Mouse (Mus musculus): Measurements from ENCODE around the gene Pex1.

DNA sequence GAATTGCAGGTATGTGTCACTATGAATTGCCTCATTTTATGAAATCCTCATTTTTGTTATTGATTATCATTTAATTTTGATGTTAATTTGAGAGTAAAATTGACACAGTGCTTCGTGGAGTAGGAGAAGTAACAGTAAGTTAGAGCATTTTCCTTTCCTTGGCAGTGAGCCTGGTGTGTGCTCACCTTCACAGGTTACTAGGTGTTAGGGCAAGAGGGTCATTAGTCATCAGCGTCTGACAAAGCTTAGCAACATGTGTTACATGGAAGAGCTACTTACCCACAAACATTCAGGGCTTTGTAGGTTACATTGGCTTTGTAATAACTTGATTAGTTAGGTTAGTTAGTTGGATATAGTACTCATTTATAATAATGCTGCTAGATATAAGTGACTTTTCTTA, 41.7 kb upstream of the Pex1 start:
- no peak for TF ChIP-seq CTCF (IDR thresholded peaks at IDR 0.05; ENCODE audit: low read depth, low read length)
- TF ChIP-seq GATA2 (IDR thresholded peaks at IDR 0.05; ENCODE audit: borderline replicate concordance, low read depth, low read length), result no peak
- no peak for TF ChIP-seq TAL1 (conservative IDR thresholded peaks at IDR 0.05; ENCODE audit: low read depth, low read length)
- no peak for TF ChIP-seq GATA1 (IDR thresholded peaks at IDR 0.05; ENCODE audit: borderline replicate concordance, low read length)
